ENCODE assay signal across 28 mouse cellular contexts in genomic region chr4:76183095-76183494, GRCm38 (mm10).
DNase-seq lines count a peak whose midpoint lies in the region; ATAC-seq lines count a peak whose summit lies in the region.
"Had no signal": no experiment of that assay in that cellular context is flagged by ENCODE, and none has a peak within 500 bp of the region (broad histone marks: within the 10 kb centered on the region; RNA-seq: fewer than 3 reads in every experiment).

No protein-coding gene starts in this region.

- no peak overlapping the region for H3K4me3 ChIP-seq in midbrain, embryonic 16.5 days (ENCODE audit: low read depth, low read length)
- H3K4me3 ChIP-seq: forebrain, embryonic 10.5 days; heart, adult 2 months; heart, embryonic 10.5 days; heart, embryonic 13.5 days had no signal

- no peaks in the 10 kb centered on the region for H3K9me3 ChIP-seq in midbrain, embryonic 16.5 days (replicated peaks; ENCODE audit: control insufficient read depth, low read length, poor library complexity, severe bottlenecking)
- H3K9me3 ChIP-seq: forebrain, embryonic 10.5 days; G1E; heart, embryonic 10.5 days; heart, embryonic 13.5 days had no signal

- no peak overlapping the region for H3K4me2 ChIP-seq in midbrain, embryonic 16.5 days (ENCODE audit: low read length)
- H3K4me2 ChIP-seq: heart, embryonic 13.5 days; hindbrain, embryonic 14.5 days had no signal

- no peak overlapping the region for H3K27ac ChIP-seq in midbrain, embryonic 16.5 days (ENCODE audit: low read length)
- H3K27ac ChIP-seq: forebrain, embryonic 10.5 days; heart, adult 2 months; heart, embryonic 10.5 days; heart, embryonic 13.5 days; hindbrain, embryonic 14.5 days; hindbrain, postnatal 0 days had no signal

- 86% methylated on average over 3 of the region's 3 CpGs for WGBS in midbrain, embryonic 16.5 days

- ATAC-seq in frontal cortex, adult (ENCODE audit: low TSS enrichment) = peak; percentile 44; the same call in 1 of the 2 replicates
- ATAC-seq in midbrain, embryonic 16.5 days = no peak
- ATAC-seq: forebrain, embryonic 14.5 days; forebrain, postnatal 0 days; hindbrain, postnatal 0 days; inflammation-experienced regulatory T-cells, adult 6 months; intestine, embryonic 16.5 days; Patski had no signal

- DNase-seq in cerebellum, adult 11-12 months = peak; percentile 28
- DNase-seq in cerebellum, postnatal 10 days = no peak
- DNase-seq in frontal cortex, postnatal 25 days (ENCODE audit: low spot score in 2 of 2) = no peak
- DNase-seq in cerebellum, adult 9-10 months = peak; percentile 61
- no peak for DNase-seq in layer of hippocampus, adult 18-20 months (ENCODE audit: low spot score in 2 of 2)
- DNase-seq: adrenal gland, postnatal 10 days; adrenal gland, postnatal 36 days; B cell, adult 2 months; forebrain, postnatal 0 days; gastrocnemius, postnatal 10 days; gastrocnemius, postnatal 36 days; heart, adult 2 months; heart, postnatal 14 days; heart, postnatal 4 days; kidney, adult 18-20 months had no signal

- no peaks in the 10 kb centered on the region for H3K27me3 ChIP-seq in midbrain, embryonic 16.5 days (ENCODE audit: control insufficient read depth, insufficient read depth, low read depth, low read length)
- H3K27me3 ChIP-seq: CH12.LX; heart, embryonic 13.5 days; Patski had no signal

- H3K4me1 ChIP-seq in midbrain, embryonic 16.5 days (ENCODE audit: control insufficient read depth, insufficient read depth, low read length) = peaks cover 14% of the 10 kb centered on the region
- H3K4me1 ChIP-seq: heart, embryonic 10.5 days had no signal

- H3K9ac ChIP-seq in midbrain, embryonic 16.5 days (ENCODE audit: low read depth, low read length) = no peak overlapping the region
- H3K9ac ChIP-seq: forebrain, postnatal 0 days; heart, embryonic 13.5 days; hindbrain, embryonic 14.5 days had no signal

- H3K36me3 ChIP-seq in midbrain, embryonic 16.5 days (ENCODE audit: control insufficient read depth, insufficient read depth, low read length) = no peaks in the 10 kb centered on the region
- H3K36me3 ChIP-seq: forebrain, embryonic 10.5 days; G1E; heart, embryonic 10.5 days; heart, embryonic 13.5 days had no signal

Comparison
In these comparisons a context has a peak if more than half of its experiments do, and no peak if none do; other contexts are left out.
1. DNase-seq: peak in cerebellum, adult 11-12 months (single experiment) and cerebellum, adult 9-10 months (single experiment); none in cerebellum, postnatal 10 days (0 of 2), frontal cortex, postnatal 25 days (0 of 2) and layer of hippocampus, adult 18-20 months (0 of 2).